Mouse (Mus musculus): Measurements from ENCODE around the gene Sgk1. TPM values are rescaled to one million over a fixed set of nuclear protein-coding genes. Genes with fewer than 3 reads are reported as not detected.

Sgk1 gene
- total RNA-seq, 2 experiments from 2014 or later = 110 to 144 TPM

GRCm38 (mm10) chr10:21914751-21915150, 32.8 kb downstream of the Sgk1 start:
- DNase-seq = no peak

GRCm38 (mm10) chr10:21916301-21917071, 34.5 kb downstream of the Sgk1 start:
- DNase-seq = no peak

- no peak for DNase-seq
Measured at GRCm38 (mm10) chr10:21918016-21918749, 36.2 kb downstream of the Sgk1 start.

- no peak for DNase-seq
Measured at GRCm38 (mm10) chr10:21918750-21919145, 36.8 kb downstream of the Sgk1 start.

GRCm38 (mm10) chr10:21920611-21921010, 38.6 kb downstream of the Sgk1 start:
- DNase-seq = no peak

- DNase-seq = no peak
Measured at GRCm38 (mm10) chr10:21922716-21923350, 40.8 kb downstream of the Sgk1 start.

- peak in 1 of 2 experiments; percentile 29 for DNase-seq
Measured at GRCm38 (mm10) chr10:21923495-21923952, 41.5 kb downstream of the Sgk1 start.

GRCm38 (mm10) chr10:21924051-21924720, 42.2 kb downstream of the Sgk1 start:
- DNase-seq = no peak

- no peak for DNase-seq
Measured at GRCm38 (mm10) chr10:21926941-21927340, 45.0 kb downstream of the Sgk1 start.

GRCm38 (mm10) chr10:21930781-21931380, 48.9 kb downstream of the Sgk1 start:
- no peak for DNase-seq

GRCm38 (mm10) chr10:21932791-21933190, 50.8 kb downstream of the Sgk1 start:
- no peak for DNase-seq

GRCm38 (mm10) chr10:21934826-21935225, 52.8 kb downstream of the Sgk1 start:
- DNase-seq = no peak

GRCm38 (mm10) chr10:21936513-21937221, 54.7 kb downstream of the Sgk1 start:
- no peak for DNase-seq

- peak; percentile 28 to 36 for DNase-seq
Measured at GRCm38 (mm10) chr10:21937222-21937605, 55.2 kb downstream of the Sgk1 start.

- DNase-seq = no peak
Measured at GRCm38 (mm10) chr10:21938166-21938565, 56.2 kb downstream of the Sgk1 start.

- no peak for DNase-seq
Measured at GRCm38 (mm10) chr10:21941235-21941634, 59.3 kb downstream of the Sgk1 start.

GRCm38 (mm10) chr10:21943145-21943700, 61.2 kb downstream of the Sgk1 start:
- DNase-seq = no peak

- no peak for DNase-seq
Measured at GRCm38 (mm10) chr10:21945195-21945594, 63.2 kb downstream of the Sgk1 start.

GRCm38 (mm10) chr10:21946751-21947351, 64.9 kb downstream of the Sgk1 start:
- DNase-seq = no peak

- no peak for DNase-seq
Measured at GRCm38 (mm10) chr10:21952520-21952919, 70.5 kb downstream of the Sgk1 start.
